Mouse (Mus musculus): ENCODE results near the gene Notch1.

DNA sequence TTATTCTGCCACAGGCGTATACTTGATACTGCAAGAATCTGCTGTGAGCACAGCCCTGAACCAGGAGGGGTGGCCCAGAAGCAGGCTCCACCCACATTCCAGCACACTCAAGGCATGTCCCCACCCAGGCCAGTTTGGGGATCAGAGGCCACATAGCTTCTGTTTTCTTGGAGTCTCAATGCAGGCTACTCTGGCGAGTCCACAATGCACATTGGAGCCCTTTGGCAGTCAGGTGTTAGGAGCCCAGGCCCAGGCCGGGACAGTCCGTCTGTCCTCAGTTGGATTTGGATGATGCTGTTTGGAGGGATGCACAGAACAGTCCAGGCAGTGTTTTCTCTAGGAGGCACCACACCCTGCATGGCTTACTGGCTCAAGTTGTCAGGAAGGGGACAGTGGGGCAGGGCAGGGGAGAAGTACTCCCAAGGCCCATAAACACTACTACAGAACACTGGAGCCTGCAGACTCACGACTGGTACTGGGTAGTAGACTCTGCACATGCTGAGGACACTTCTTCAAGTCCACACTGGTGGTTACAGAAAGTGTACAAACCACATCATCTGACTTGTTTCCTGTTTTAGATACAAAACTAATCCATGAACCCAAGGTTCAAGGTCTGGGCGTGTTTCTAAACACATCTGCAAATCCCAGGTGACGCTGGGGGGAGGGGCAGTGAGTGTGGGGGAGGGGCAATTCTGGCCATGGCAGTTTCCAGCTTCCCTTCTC, 57.9 kb downstream of the Notch1 start:
- TF ChIP-seq POLR2A (IDR thresholded peaks at IDR 0.05; ENCODE audit: low read depth, low read length), result no peak
- no peak for TF ChIP-seq CTCF (conservative IDR thresholded peaks at IDR 0.05; ENCODE audit: insufficient read depth, insufficient read length, low read depth, low read length)

All from kidney, adult 2 months (tissue).